Mouse (Mus musculus): ENCODE data around the gene Trappc2l. TPM values are rescaled to one million over a fixed set of nuclear protein-coding genes. Genes with fewer than 3 reads are reported as not detected.

Trappc2l gene
- polyA plus RNA-seq, 1 experiment from 2014 or later: 30.0 TPM

DNA sequence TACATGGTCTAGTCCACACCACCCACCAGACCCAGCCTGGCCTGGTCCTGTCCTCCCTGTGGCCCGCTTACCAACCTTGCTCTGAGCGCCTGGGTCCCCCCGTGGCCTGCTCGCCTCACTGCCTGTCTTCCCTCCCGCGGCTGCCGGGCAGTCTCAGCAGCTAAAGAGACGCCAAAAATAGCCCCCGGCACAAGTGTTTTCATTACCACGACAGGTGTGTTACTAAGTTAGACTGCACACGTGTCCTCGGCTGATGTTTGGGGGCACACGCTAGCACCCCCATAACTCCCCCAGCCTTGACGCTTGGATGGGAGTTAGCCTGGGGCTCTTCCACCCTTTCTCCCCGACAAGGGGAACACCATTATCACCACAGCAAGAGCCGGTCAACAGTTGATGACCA lies 34.9 kb downstream of the Trappc2l start:
- 85% methylated on average over 16 of the region's 16 CpGs for WGBS (ENCODE audit: insufficient replicate concordance)
- H3K4me1 ChIP-seq: no peaks in the 10 kb centered on the region
- no peak for ATAC-seq

DNA sequence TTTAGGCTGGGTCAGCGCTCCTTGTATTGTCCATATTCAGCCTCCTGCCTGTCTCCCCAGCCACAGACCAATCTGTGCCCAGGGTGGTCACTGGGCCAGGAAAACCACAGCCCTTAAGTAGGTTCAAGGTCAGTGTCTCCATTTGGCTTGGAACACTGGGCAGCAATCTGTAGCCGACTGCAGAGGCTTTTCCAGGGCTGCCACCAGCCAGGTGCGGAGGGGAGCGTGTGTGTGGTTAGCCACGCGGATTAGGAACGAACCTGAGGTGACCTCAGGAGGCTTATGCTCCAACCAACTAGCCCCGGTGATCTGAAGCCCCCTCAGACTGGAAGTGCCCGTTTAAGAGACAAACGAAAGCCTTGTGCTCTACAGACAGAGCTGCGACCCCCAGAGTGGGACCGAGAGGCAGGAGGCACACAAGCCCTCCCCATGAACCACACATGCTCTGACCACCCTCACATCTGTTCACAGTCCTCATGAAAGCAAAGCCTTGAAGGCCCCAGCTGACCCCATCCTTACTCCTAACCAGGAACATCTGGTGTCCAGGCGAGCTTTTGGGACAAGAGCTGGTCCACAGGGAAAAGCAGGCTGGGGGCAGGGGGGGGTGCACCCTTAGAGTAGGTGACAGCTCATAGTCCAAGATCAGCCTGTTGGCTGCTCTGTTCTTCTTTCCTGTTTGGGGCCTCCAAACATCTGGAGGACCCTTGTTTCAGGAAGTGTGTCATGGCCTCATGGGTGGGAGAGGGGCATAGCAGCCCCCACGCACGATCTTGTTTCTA lies 36.9 kb downstream of the Trappc2l start:
- H3K4me3 ChIP-seq: no peak overlapping the region
- H3K4me2 ChIP-seq: no peak overlapping the region
- no peaks in the 10 kb centered on the region for H3K9me3 ChIP-seq (replicated peaks)
- no peak overlapping the region for H3K9ac ChIP-seq
- no peak overlapping the region for H3K27ac ChIP-seq
- WGBS (ENCODE audit: insufficient replicate concordance): 83% methylated on average over 15 of the region's 15 CpGs
- H3K27me3 ChIP-seq (replicated peaks): no peaks in the 10 kb centered on the region
- peaks cover 89% of the 10 kb centered on the region for H3K36me3 ChIP-seq
- H3K4me1 ChIP-seq: 0 out of 2 replicates have a peak, but pooled peaks cover 4% of the 10 kb centered on the region
- no peak for ATAC-seq

More for the DNA sequence above, 34.9 kb downstream of the Trappc2l start:
- Histone ChIP-seq H3K27ac (no peak overlapping the region), H3K27me3 (replicated peaks) (no peaks in the 10 kb centered on the region), H3K9me3 (replicated peaks) (no peaks in the 10 kb centered on the region), H3K4me2 (no peak overlapping the region), H3K36me3 (peaks cover 97% of the 10 kb centered on the region), H3K4me3 (no peak overlapping the region), H3K9ac (no peak overlapping the region)

- no peak overlapping the region for H3K27ac ChIP-seq
- H3K27me3 ChIP-seq (replicated peaks): no peaks in the 10 kb centered on the region
- H3K4me3 ChIP-seq: no peak overlapping the region
- H3K4me2 ChIP-seq: no peak overlapping the region
- H3K9me3 ChIP-seq (replicated peaks): no peaks in the 10 kb centered on the region
- 77% methylated on average over 16 of the region's 16 CpGs for WGBS (ENCODE audit: insufficient replicate concordance)
- H3K9ac ChIP-seq: no peak overlapping the region
- H3K36me3 ChIP-seq: peaks cover 78% of the 10 kb centered on the region
- ATAC-seq: no peak
- peaks cover 19% of the 10 kb centered on the region for H3K4me1 ChIP-seq
Observed at GRCm38 (mm10) chr8:122651326-122651921, 40.0 kb downstream of the Trappc2l start.

DNA sequence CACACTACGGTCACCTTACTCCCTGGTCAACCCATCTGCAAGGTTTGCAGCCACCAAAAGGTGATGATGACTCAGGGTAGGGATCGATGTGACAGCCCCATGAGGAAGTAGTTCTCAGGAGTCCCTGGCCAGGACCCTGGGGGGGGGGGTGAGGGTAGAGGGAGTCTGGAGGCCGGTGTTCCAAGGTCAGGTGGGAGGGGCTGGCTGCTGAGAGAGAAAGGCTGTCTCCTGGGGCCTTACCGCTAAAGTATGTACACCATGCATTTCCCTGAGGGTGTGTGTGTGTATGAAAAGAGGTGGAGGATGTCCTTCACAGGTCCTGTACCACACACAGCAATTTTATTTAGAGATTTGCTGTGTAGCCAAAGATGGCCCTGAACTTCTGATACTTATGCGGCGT lies 41.2 kb downstream of the Trappc2l start:
- Histone ChIP-seq H3K27me3 (replicated peaks) (no peaks in the 10 kb centered on the region), H3K36me3 (peaks cover 68% of the 10 kb centered on the region), H3K4me1 (peaks cover 21% of the 10 kb centered on the region), H3K9ac (no peak overlapping the region), H3K9me3 (replicated peaks) (no peaks in the 10 kb centered on the region), H3K27ac (no peak overlapping the region), H3K4me3 (no peak overlapping the region), H3K4me2 (no peak overlapping the region)
- 65% methylated on average over 6 of the region's 6 CpGs for WGBS (ENCODE audit: insufficient replicate concordance)
- ATAC-seq: no peak

GRCm38 (mm10) chr8:122654768-122655167 lies 43.3 kb downstream of the Trappc2l start:
- WGBS (ENCODE audit: insufficient replicate concordance): 81% methylated on average over 7 of the region's 7 CpGs

DNA sequence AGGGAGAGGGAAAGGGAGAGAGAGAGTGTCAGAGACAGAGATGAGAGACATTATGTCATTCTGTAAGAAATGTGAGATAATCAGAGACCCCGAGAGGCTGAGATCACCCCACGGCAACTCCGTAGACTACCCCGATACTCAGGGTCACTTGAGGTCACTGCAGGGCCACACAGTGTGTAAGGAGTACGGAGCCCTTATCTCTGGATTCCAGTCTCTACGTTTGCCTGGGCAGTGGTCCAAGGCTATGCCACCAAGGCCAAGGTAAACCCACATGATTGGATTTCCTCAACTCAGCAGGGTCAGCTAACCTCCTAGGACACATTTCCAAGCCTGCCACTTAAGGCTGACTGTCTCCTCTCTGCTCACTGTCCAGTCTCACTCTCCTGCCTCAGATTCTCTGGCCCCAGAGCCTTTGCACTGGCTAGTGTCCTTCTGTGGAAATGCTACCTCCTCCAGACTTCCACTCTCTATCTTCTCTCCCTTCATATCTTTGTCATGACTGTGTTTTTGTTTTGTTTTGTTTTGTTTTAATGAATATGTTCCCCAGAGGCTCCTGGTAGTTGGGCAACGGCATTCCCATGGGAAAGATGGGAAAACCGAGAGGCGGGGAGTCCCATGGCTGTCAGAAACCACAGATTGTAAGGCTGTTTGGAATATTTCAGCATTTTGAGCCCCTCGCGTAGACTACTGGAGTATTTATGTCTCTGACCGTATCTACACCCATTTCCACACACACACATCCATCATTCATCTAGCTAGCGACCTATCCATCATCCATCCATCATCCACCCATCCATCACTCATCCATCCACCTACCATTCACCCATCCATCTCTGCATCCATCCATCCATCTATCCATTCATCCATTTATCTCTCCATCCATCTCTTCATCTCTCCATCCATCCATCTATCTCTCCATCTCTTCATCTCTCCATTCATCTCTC lies 44.9 kb downstream of the Trappc2l start:
- Histone ChIP-seq H3K36me3 (peaks cover 55% of the 10 kb centered on the region), H3K4me3 (no peak overlapping the region), H3K4me1 (peaks cover 29% of the 10 kb centered on the region), H3K27me3 (replicated peaks) (no peaks in the 10 kb centered on the region), H3K27ac (no peak overlapping the region), H3K9me3 (replicated peaks) (no peaks in the 10 kb centered on the region), H3K9ac (no peak overlapping the region), H3K4me2 (no peak overlapping the region)
- ATAC-seq: no peak
- 66% methylated on average over 13 of the region's 13 CpGs for WGBS (ENCODE audit: insufficient replicate concordance)

More at GRCm38 (mm10) chr8:122654768-122655167, 43.3 kb downstream of the Trappc2l start:
- no peak overlapping the region for H3K9ac ChIP-seq
- no peaks in the 10 kb centered on the region for H3K27me3 ChIP-seq (replicated peaks)
- peaks cover 21% of the 10 kb centered on the region for H3K4me1 ChIP-seq
- peaks cover 62% of the 10 kb centered on the region for H3K36me3 ChIP-seq
- H3K4me3 ChIP-seq: no peak overlapping the region
- H3K9me3 ChIP-seq (replicated peaks): no peaks in the 10 kb centered on the region
- H3K4me2 ChIP-seq: no peak overlapping the region
- no peak overlapping the region for H3K27ac ChIP-seq
- ATAC-seq: no peak

DNA sequence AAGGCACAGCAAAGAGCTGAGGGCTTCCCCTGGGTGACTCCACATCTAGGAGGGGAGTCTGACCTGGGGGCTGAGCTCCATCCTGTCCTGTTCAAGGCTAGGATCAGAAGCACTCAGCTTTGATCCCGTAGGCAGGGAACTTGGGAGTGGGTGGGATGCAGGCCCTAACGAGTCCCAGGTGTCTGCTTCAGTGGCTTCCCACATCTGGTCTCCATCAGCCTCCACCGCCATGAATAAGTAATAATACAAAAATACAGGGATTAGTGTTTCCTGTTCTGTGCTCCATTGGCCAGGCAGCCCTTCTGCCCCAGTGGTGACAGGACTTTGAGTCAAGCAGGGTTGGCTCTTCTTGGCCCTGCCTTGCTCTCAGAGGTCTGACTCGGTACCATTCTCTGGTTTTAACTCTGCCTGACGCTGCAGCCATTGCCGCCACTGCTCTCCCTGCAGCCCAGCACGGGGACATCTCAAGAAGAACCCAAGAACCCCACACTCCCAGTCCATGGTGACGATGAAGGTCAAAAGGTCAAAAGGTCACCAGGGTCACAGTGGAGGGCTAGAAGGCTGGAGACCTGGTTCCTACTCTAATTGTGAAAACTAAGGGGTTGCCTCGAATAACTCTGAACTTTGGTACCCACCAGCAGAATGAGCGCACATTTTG lies 46.8 kb downstream of the Trappc2l start:
- Histone ChIP-seq H3K27ac (no peak overlapping the region), H3K4me2 (no peak overlapping the region), H3K9me3 (replicated peaks) (no peaks in the 10 kb centered on the region), H3K36me3 (peaks cover 58% of the 10 kb centered on the region), H3K9ac (no peak overlapping the region), H3K27me3 (replicated peaks) (no peaks in the 10 kb centered on the region), H3K4me3 (no peak overlapping the region), H3K4me1 (peaks cover 32% of the 10 kb centered on the region)
- no peak for ATAC-seq
- WGBS (ENCODE audit: insufficient replicate concordance): 72% methylated on average over 10 of the region's 10 CpGs

- Histone ChIP-seq H3K4me1 (peaks cover 31% of the 10 kb centered on the region), H3K36me3 (peaks cover 53% of the 10 kb centered on the region), H3K27ac (no peak overlapping the region), H3K4me3 (no peak overlapping the region), H3K9ac (no peak overlapping the region), H3K27me3 (replicated peaks) (no peaks in the 10 kb centered on the region), H3K9me3 (replicated peaks) (no peaks in the 10 kb centered on the region), H3K4me2 (no peak overlapping the region)
- WGBS (ENCODE audit: insufficient replicate concordance): 82% methylated on average over 9 of the region's 9 CpGs
- no peak for ATAC-seq
Observed at GRCm38 (mm10) chr8:122658807-122659160, 47.3 kb downstream of the Trappc2l start.

GRCm38 (mm10) chr8:122660022-122660421 lies 48.6 kb downstream of the Trappc2l start:
- Histone ChIP-seq H3K36me3 (peaks cover 52% of the 10 kb centered on the region), H3K9me3 (replicated peaks) (no peaks in the 10 kb centered on the region), H3K4me2 (no peak overlapping the region), H3K4me3 (no peak overlapping the region), H3K27me3 (replicated peaks) (no peaks in the 10 kb centered on the region), H3K27ac (no peak overlapping the region), H3K9ac (no peak overlapping the region), H3K4me1 (peaks cover 36% of the 10 kb centered on the region)
- 47% methylated on average over 2 of the region's 2 CpGs for whole genome bisulfite sequencing (ENCODE audit: insufficient replicate concordance)
- ATAC-seq: no peak

GRCm38 (mm10) chr8:122661138-122661537 lies 49.7 kb downstream of the Trappc2l start:
- Histone ChIP-seq H3K27me3 (replicated peaks) (no peaks in the 10 kb centered on the region), H3K27ac (0 out of 2 replicates have a peak overlapping the region, but pooled peaks have one; percentile 10), H3K4me1 (peaks cover 40% of the 10 kb centered on the region), H3K4me2 (no peak overlapping the region), H3K9ac (no peak overlapping the region), H3K36me3 (peaks cover 52% of the 10 kb centered on the region), H3K9me3 (replicated peaks) (no peaks in the 10 kb centered on the region), H3K4me3 (no peak overlapping the region)
- no peak for ATAC-seq
- WGBS (ENCODE audit: insufficient replicate concordance): 73% methylated on average over 7 of the region's 7 CpGs

DNA sequence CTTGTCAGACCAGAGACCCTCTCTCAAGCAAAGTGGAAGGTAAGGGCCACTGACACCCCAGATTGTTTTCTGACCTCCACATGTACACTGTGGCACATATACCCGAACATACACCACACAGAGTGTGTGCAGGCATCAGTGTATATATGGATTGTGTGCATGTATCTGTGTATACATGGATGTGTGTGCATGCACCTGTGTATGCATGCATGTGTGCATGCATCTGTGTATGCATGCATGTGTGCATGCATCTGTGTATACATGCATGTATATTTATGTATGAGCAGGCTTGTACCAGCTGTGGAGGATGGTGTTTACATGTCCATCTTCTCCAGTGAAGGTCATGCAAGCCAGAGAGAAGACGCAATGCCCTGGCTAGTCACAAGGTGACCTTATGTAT lies 50.5 kb downstream of the Trappc2l start:
- H3K9me3 ChIP-seq (replicated peaks): no peaks in the 10 kb centered on the region
- H3K27ac ChIP-seq: no peak overlapping the region
- no peaks in the 10 kb centered on the region for H3K27me3 ChIP-seq (replicated peaks)
- H3K4me1 ChIP-seq: peaks cover 43% of the 10 kb centered on the region
- no peak overlapping the region for H3K9ac ChIP-seq
- H3K36me3 ChIP-seq: peaks cover 52% of the 10 kb centered on the region
- WGBS (ENCODE audit: insufficient replicate concordance): 84% methylated on average over 2 of the region's 2 CpGs
- H3K4me2 ChIP-seq: no peak overlapping the region
- H3K4me3 ChIP-seq: no peak overlapping the region
- ATAC-seq: no peak

Measured in liver, embryonic 12.5 days (tissue).